Comparison of ENCODE assay signal across 8 mouse cellular contexts in the genomic region with DNA sequence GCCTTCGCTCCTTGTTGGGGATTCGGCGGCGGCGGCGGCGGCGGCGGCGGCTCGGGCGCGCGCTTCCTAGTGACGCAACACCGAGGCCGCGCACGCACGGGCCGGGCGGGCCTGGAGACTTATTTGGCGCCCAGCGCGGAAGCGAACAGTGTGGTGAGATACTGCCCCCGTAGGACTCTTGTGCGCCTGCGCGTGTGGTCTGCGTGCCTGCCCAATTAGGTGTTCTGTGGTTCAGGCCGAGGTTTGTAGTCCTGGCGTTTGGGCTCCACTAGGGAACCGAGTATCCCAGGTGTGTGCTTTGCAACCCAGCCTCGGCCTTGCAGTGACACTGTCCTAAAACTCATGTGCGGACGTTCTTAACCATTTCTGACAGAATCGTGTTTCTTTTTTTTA. TPM values are rescaled to one million over a fixed set of nuclear protein-coding genes. Genes with fewer than 3 reads are reported as not detected.
A peak's percentile ranks its signal among the peaks of the same experiment; 100 is the strongest.
DNase-seq lines count a peak whose midpoint lies in the region; ATAC-seq and TF ChIP-seq lines count a peak whose summit lies in the region.
"Not testable (repeated sequence)": the region's sequence is repeated elsewhere in the genome, so short reads cannot be mapped to it uniquely, and the experiment has no call there.

A gene (minus strand): TSS at position 78 of the 393 bp plus-strand sequence.

- not testable (repeated sequence) for H3K27me3 ChIP-seq in MEL (ENCODE audit: control insufficient read depth in 1 of 2, insufficient read depth in 2 of 2, low read length in 2 of 2); cerebellum, adult 2 months (ENCODE audit: control insufficient read depth, insufficient read depth, low read length); forebrain, postnatal 0 days (ENCODE audit: insufficient read depth, low read length); lung, embryonic 15.5 days

- peak within 1 kb of the TSS; percentile 95 for H3K9ac ChIP-seq in MEL (ENCODE audit: control insufficient read depth, low read depth, low read length, poor library complexity, severe bottlenecking)
- peak within 1 kb of the TSS; percentile 87 for H3K9ac ChIP-seq in forebrain, postnatal 0 days
- peak within 1 kb of the TSS; percentile 90 for H3K9ac ChIP-seq in lung, embryonic 15.5 days

- TF ChIP-seq RAD21 in MEL (IDR thresholded peaks at IDR 0.05; ENCODE audit: low read depth, low read length) = not testable (repeated sequence)

- peak within 1 kb of the TSS; percentile 68 for H3K4me2 ChIP-seq in forebrain, postnatal 0 days (ENCODE audit: low read depth)
- H3K4me2 ChIP-seq in lung, embryonic 15.5 days = peak within 1 kb of the TSS; percentile 61

- peak; percentile 98 for DNase-seq in MEL (ENCODE audit: low read depth, low spot score)
- peak; percentile 94 to 98 for DNase-seq in cerebellum, adult 2 months
- peak; percentile 97 for DNase-seq in forebrain, postnatal 0 days
- peak; percentile 94 for DNase-seq in heart, postnatal 4 days
- peak; percentile 95 for DNase-seq in layer of hippocampus, adult 8-10 months (ENCODE audit: low spot score in 2 of 2)
- peak; percentile 93 for DNase-seq in ovary, adult 18-20 months (ENCODE audit: low spot score)
- DNase-seq in thymus, postnatal 0 days (ENCODE audit: low spot score) = peak; percentile 97

- TF ChIP-seq POLR2A in MEL (IDR thresholded peaks at IDR 0.05; ENCODE audit: control insufficient read depth in 1 of 2, insufficient read depth in 1 of 2, low read depth in 1 of 2, low read length in 2 of 2, poor library complexity in 1 of 2) = peak; percentile 56 to 65
- TF ChIP-seq POLR2A in cerebellum, adult 2 months (IDR thresholded peaks at IDR 0.05; ENCODE audit: borderline replicate concordance, insufficient read depth, low read length) = peak; percentile 44; the same call in 1 of the 2 replicates

- TF ChIP-seq EP300 in MEL (IDR thresholded peaks at IDR 0.05; ENCODE audit: low read depth in 1 of 2, low read length in 2 of 2) = not testable (repeated sequence)

- not testable (repeated sequence) for H3K9me3 ChIP-seq in MEL (replicated peaks; ENCODE audit: insufficient read depth, low read length); forebrain, postnatal 0 days (ENCODE audit: low read length); lung, embryonic 15.5 days

- peak; percentile 97 for ATAC-seq in forebrain, postnatal 0 days
- peak; percentile 97 for ATAC-seq in lung, embryonic 15.5 days (ENCODE audit: borderline replicate concordance, extremely low read depth, low FRiP score, low TSS enrichment)

- TF ChIP-seq CTCF in MEL (IDR thresholded peaks at IDR 0.05 in 2 of 3, conservative IDR thresholded peaks at IDR 0.05 in 1 of 3; ENCODE audit: control insufficient read depth in 1 of 3, insufficient read depth in 1 of 3, low read depth in 2 of 3, low read length in 3 of 3, poor library complexity in 1 of 3, severe bottlenecking in 1 of 3) = not testable (repeated sequence)
- peak; percentile 50; the same call in 1 of the 2 replicates for TF ChIP-seq CTCF in cerebellum, adult 2 months (IDR thresholded peaks at IDR 0.05; ENCODE audit: borderline replicate concordance, insufficient read depth, low read depth, low read length)
- peak; percentile 36; the same call in 1 of the 2 replicates for TF ChIP-seq CTCF in forebrain, postnatal 0 days (IDR thresholded peaks at IDR 0.05; ENCODE audit: low read depth)

- peak within 1 kb of the TSS; percentile 92 for H3K27ac ChIP-seq in MEL (ENCODE audit: control insufficient read depth, low read depth, low read length)
- peak within 1 kb of the TSS; percentile 89 for H3K27ac ChIP-seq in cerebellum, adult 2 months (ENCODE audit: insufficient read depth, low read length)
- H3K27ac ChIP-seq in forebrain, postnatal 0 days (ENCODE audit: low read depth, low read length) = peak within 1 kb of the TSS; percentile 97
- H3K27ac ChIP-seq in lung, embryonic 15.5 days = peak within 1 kb of the TSS; percentile 95

- peaks cover 18% of the 10 kb centered on the region for H3K79me2 ChIP-seq in MEL (ENCODE audit: control insufficient read depth, insufficient read depth, low read length, poor library complexity)

- H3K36me3 ChIP-seq in MEL (ENCODE audit: control insufficient read depth in 1 of 2, insufficient read depth in 2 of 2, low read length in 2 of 2) = peaks cover 0 to 17% of the 10 kb centered on the region in 2 experiments; a peak in 3 of 4 replicates
- not testable (repeated sequence) for H3K36me3 ChIP-seq in forebrain, postnatal 0 days (ENCODE audit: insufficient read depth)
- peaks cover 12% of the 10 kb centered on the region for H3K36me3 ChIP-seq in lung, embryonic 15.5 days

- 6% methylated on average over 38 of the region's 38 CpGs for WGBS in cerebellum, adult 2 months
- WGBS in forebrain, postnatal 0 days = 2% methylated on average over 36 of the region's 38 CpGs
- under 1% methylated on average over 38 of the region's 38 CpGs for WGBS in lung, embryonic 15.5 days

- peak within 1 kb of the TSS; percentile 91 for H3K4me3 ChIP-seq in MEL (ENCODE audit: control insufficient read depth in 1 of 2, insufficient read depth in 1 of 2, low read depth in 2 of 2, low read length in 2 of 2)
- H3K4me3 ChIP-seq in cerebellum, adult 2 months (replicated peaks; ENCODE audit: insufficient read depth, low read depth, low read length) = peak within 1 kb of the TSS; percentile 72
- H3K4me3 ChIP-seq in forebrain, postnatal 0 days (ENCODE audit: low read depth, low read length) = peak within 1 kb of the TSS; percentile 73
- peak within 1 kb of the TSS; percentile 76 for H3K4me3 ChIP-seq in lung, embryonic 15.5 days

- peaks cover 2 to 13% of the 10 kb centered on the region in 2 experiments; a peak in 3 of 4 replicates for H3K4me1 ChIP-seq in MEL (ENCODE audit: control insufficient read depth in 1 of 2, insufficient read depth in 2 of 2, low read length in 2 of 2)
- not testable (repeated sequence) for H3K4me1 ChIP-seq in cerebellum, adult 2 months (ENCODE audit: control insufficient read depth, insufficient read depth, low read length); forebrain, postnatal 0 days (ENCODE audit: insufficient read depth)
- H3K4me1 ChIP-seq in lung, embryonic 15.5 days = peaks cover 17% of the 10 kb centered on the region

TF ChIP-seq in MEL, 35 proteins besides CTCF, POLR2A, EP300 and RAD21:
- TF ChIP-seq TBP (IDR thresholded peaks at IDR 0.05; ENCODE audit: low read depth, low read length) = peak; percentile 72
- peak; percentile 84 for TF ChIP-seq ELF1 (IDR thresholded peaks at IDR 0.05; ENCODE audit: low read depth, low read length)
- TF ChIP-seq NRF1 (IDR thresholded peaks at IDR 0.05; ENCODE audit: insufficient read depth, low read depth, low read length, poor library complexity, severe bottlenecking) = peak; percentile 79
- 0 out of 2 replicates have a peak, but pooled peaks have one; percentile 41 for TF ChIP-seq MYC (IDR thresholded peaks at IDR 0.05; ENCODE audit: low read depth, low read length)
- peak; percentile 47; the same call in 1 of the 2 replicates for TF ChIP-seq TCF12 (IDR thresholded peaks at IDR 0.05; ENCODE audit: low read depth, low read length)
- TF ChIP-seq MAX (IDR thresholded peaks at IDR 0.05; ENCODE audit: low read length) = 0 out of 2 replicates have a peak, but pooled peaks have one; percentile 35
- 0 out of 2 replicates have a peak, but pooled peaks have one; percentile 12 for TF ChIP-seq KAT2A (conservative IDR thresholded peaks at IDR 0.05; ENCODE audit: low read depth, low read length)
- TF ChIP-seq HCFC1 (IDR thresholded peaks at IDR 0.05; ENCODE audit: low read depth, low read length) = peak; percentile 79
- peak; percentile 78 for TF ChIP-seq SIN3A (IDR thresholded peaks at IDR 0.05; ENCODE audit: low read length)
- TF ChIP-seq ZMIZ1 (IDR thresholded peaks at IDR 0.05; ENCODE audit: low read depth, low read length) = peak; percentile 78; the same call in 1 of the 2 replicates
- TF ChIP-seq MXI1 (IDR thresholded peaks at IDR 0.05; ENCODE audit: low read depth, low read length) = peak; percentile 86
- peak; percentile 87 for TF ChIP-seq NELFE (IDR thresholded peaks at IDR 0.05; ENCODE audit: low read depth, low read length)

RNA-seq across cellular contexts. Expression of the gene that starts here (rescaled TPM):
- total RNA-seq in MEL (2012; rRNA removed) = 8.2 and 8.3 TPM in 2 replicates
- 10 to 100 TPM in 1 of 2 experiments, not detected in 1; 16.9 TPM for polyA plus RNA-seq in MEL (2012; ENCODE audit: insufficient read depth in 1 of 2, insufficient read length in 2 of 2, low read depth in 1 of 2, low replicate concordance in 2 of 2, missing spikeins in 1 of 2)
- polyA plus RNA-seq in cerebellum, adult 2 months (2012; rRNA removed) = 28.7 and 30.1 TPM in 2 replicates
- total RNA-seq in forebrain, postnatal 0 days (2014; rRNA removed) = 21.7 and 24.8 TPM in 2 replicates
- 7.4 and 9.6 TPM in 2 replicates for polyA plus RNA-seq in forebrain, postnatal 0 days (2015; fragmentation: Nextera tagmentation; extraction: Ambion mirVana)
- total RNA-seq in heart, postnatal 4 days (2021) = 10 to 100 TPM; 15.6 to 20.2 TPM
- total RNA-seq in layer of hippocampus, adult 8-10 months (2022) = 10 to 100 TPM; 17.1 to 22.9 (median 20.9) TPM
- 14.9 and 15.7 TPM in 2 replicates for polyA plus RNA-seq in lung, embryonic 15.5 days (2015; fragmentation: Nextera tagmentation; extraction: Ambion mirVana)
- 11.8 and 14.1 TPM in 2 replicates for polyA plus RNA-seq in thymus, postnatal 0 days (2015; fragmentation: Nextera tagmentation; extraction: Ambion mirVana)

Comparison
In these comparisons a context has a peak if more than half of its experiments do, and no peak if none do; other contexts are left out.
1. Peak in every context shown above with its lines: DNase-seq, ATAC-seq, H3K4me3 ChIP-seq and H3K27ac ChIP-seq.